Mouse (Mus musculus): ENCODE results near the gene Olfr466. TPM values are rescaled to one million over a fixed set of nuclear protein-coding genes. Genes with fewer than 3 reads are reported as not detected.

The Olfr466 gene
- polyA plus RNA-seq (2021; fragmentation: Nextera tagmentation): not detected in 2 replicates
- long read RNA-seq, experiment 1: 0 reads
- long read RNA-seq, experiment 2: 0 reads

GRCm38 (mm10) chr13:65149940-65150339 lies at the start of gene Olfr466:
Gene Olfr466 (plus strand): TSS chr13:65150240.

GRCm38 (mm10) chr13:65112459-65113110 lies 37.5 kb upstream of the Olfr466 start, which contains the start of gene Mfsd14b:
Gene Mfsd14b (minus strand): TSS chr13:65112975.

GRCm38 (mm10) chr13:65137789-65138188 lies 12.3 kb upstream of the Olfr466 start, which contains the start of gene Olfr465-ps1:
Gene Olfr465-ps1 (plus strand): TSS chr13:65138089.

Other genes with a start within 250 kb of the Olfr466 start
- 0.90 and 1.2 TPM in 2 replicates for gene Cntnap3, start 246.3 kb upstream of the Olfr466 start, polyA plus RNA-seq (2021; fragmentation: Nextera tagmentation)
- not detected in 2 replicates for gene Spata31, start 232.8 kb upstream of the Olfr466 start, polyA plus RNA-seq (2021; fragmentation: Nextera tagmentation)
- gene Spata31d1c, start 117.2 kb upstream of the Olfr466 start, polyA plus RNA-seq (2021; fragmentation: Nextera tagmentation): not detected in 2 replicates
- gene Prss47, start 97.5 kb upstream of the Olfr466 start, polyA plus RNA-seq (2021; fragmentation: Nextera tagmentation): not detected in 2 replicates
- gene Mfsd14b, start 37.3 kb upstream of the Olfr466 start, polyA plus RNA-seq (2021; fragmentation: Nextera tagmentation): 33.1 and 40.2 TPM in 2 replicates
- not detected in 2 replicates for gene Olfr465-ps1, start 12.2 kb upstream of the Olfr466 start, polyA plus RNA-seq (2021; fragmentation: Nextera tagmentation)
- 0.21 TPM in 1 of 2 replicates, not detected in the other for gene Nlrp4f, start 55.7 kb downstream of the Olfr466 start, polyA plus RNA-seq (2021; fragmentation: Nextera tagmentation)
- gene Gm10775, start 109.3 kb downstream of the Olfr466 start, polyA plus RNA-seq (2021; fragmentation: Nextera tagmentation): 0.28 TPM in 1 of 2 replicates, not detected in the other
- 8.8 and 9.6 TPM in 2 replicates for gene Zfp369, start 128.6 kb downstream of the Olfr466 start, polyA plus RNA-seq (2021; fragmentation: Nextera tagmentation)

Measured in left cerebral cortex, adult 6 months (tissue).